Mouse (Mus musculus) heart, embryonic 11.5 days (tissue): ENCODE measurements at regions not wholly inside any gene's neighbourhood (a gene's known extent, or its start where the extent isn't known, plus 50 kb on each side); places are given as distances from the start of the nearest gene placed in this dataset.

Experiments
- ATAC-seq: fragments of 200-750 bp; cut with Nextera tagmentation; replicated peaks from 2 replicates; pipeline ENCODE4 v1.8.0; 2017; ENCODE audit warnings: moderate library complexity; ENCODE audit not compliant: insufficient number of reproducible peaks, low FRiP score, low TSS enrichment
- H3K27ac ChIP-seq: fragments of 300-500 bp; sonication (generic); 2 replicates; pipeline ENCODE4 v1.5.1; 2014; ENCODE audit warnings: mild to moderate bottlenecking, low read depth, low read length
- H3K27me3 ChIP-seq: fragments of 300-500 bp; sonication (generic); 2 replicates; pipeline ENCODE4 v1.6.1; 2014; ENCODE audit warnings: mild to moderate bottlenecking, low read length, mixed read lengths; ENCODE audit not compliant: control insufficient read depth, insufficient read depth
- H3K36me3 ChIP-seq: fragments of 300-500 bp; sonication (generic); 2 replicates; pipeline ENCODE4 v1.6.1; 2014; ENCODE audit warnings: mild to moderate bottlenecking, low read length, moderate library complexity, mixed read lengths; ENCODE audit not compliant: control insufficient read depth, insufficient read depth
- H3K4me1 ChIP-seq: fragments of 300-500 bp; sonication (generic); 2 replicates; pipeline ENCODE4 v1.6.1; 2014; ENCODE audit warnings: low read length; ENCODE audit not compliant: control insufficient read depth, insufficient read depth
- H3K4me2 ChIP-seq: fragments of 300-500 bp; sonication (generic); 2 replicates; pipeline ENCODE4 v1.6.1; 2014; ENCODE audit warnings: mild to moderate bottlenecking, moderate library complexity
- H3K4me3 ChIP-seq: fragments of 300-500 bp; sonication (generic); 2 replicates; pipeline ENCODE4 v1.5.1; 2014; ENCODE audit warnings: low read depth, low read length
- H3K9ac ChIP-seq: fragments of 300-500 bp; sonication (generic); 2 replicates; pipeline ENCODE4 v1.6.1; 2014; ENCODE audit warnings: mild to moderate bottlenecking, low read depth, low read length, moderate library complexity
- H3K9me3 ChIP-seq: fragments of 300-500 bp; sonication (generic); replicated peaks from 2 replicates; pipeline ENCODE4 v1.6.1; 2016; ENCODE audit warnings: low read length; ENCODE audit not compliant: control insufficient read depth
- WGBS: fragments of 180-500 bp; shearing (Covaris S2); extraction: QIAGEN DNeasy Blood & Tissue Kit; methylation state at CpG from one replicate; pipeline ENCODE4 v1.1.7; 2014; ENCODE audit not compliant: insufficient replicate concordance; 5-methylcytosine and 5-hydroxymethylcytosine counted together

- Histone ChIP-seq H3K4me3 (no peak overlapping the region), H3K9ac (no peak overlapping the region), H3K4me2 (no peak overlapping the region), H3K27ac (no peak overlapping the region), H3K9me3 (no peaks in the 10 kb centered on the region), H3K36me3 (no peaks in the 10 kb centered on the region), H3K27me3 (no peaks in the 10 kb centered on the region), H3K4me1 (no peaks in the 10 kb centered on the region)
- ATAC-seq = no peak
- 77% methylated on average over 2 of the region's 2 CpGs for WGBS
Measured at GRCm38 (mm10) chr3:114627103-114627502, 276.8 kb upstream of the Olfm3 start.

- no peaks in the 10 kb centered on the region for H3K27me3 ChIP-seq
- 78% methylated on average over 2 of the region's 2 CpGs for WGBS
- ATAC-seq = no peak
Measured at GRCm38 (mm10) chr3:114635362-114635761, 268.5 kb upstream of the Olfm3 start.

GRCm38 (mm10) chr3:114647957-114648356, 255.9 kb upstream of the Olfm3 start:
- H3K4me1 ChIP-seq = no peaks in the 10 kb centered on the region
- no peaks in the 10 kb centered on the region for H3K9me3 ChIP-seq
- no peak overlapping the region for H3K4me3 ChIP-seq
- H3K27me3 ChIP-seq = no peaks in the 10 kb centered on the region
- no peak overlapping the region for H3K9ac ChIP-seq
- no peak overlapping the region for H3K27ac ChIP-seq
- 71% methylated on average over 3 of the region's 3 CpGs for WGBS
- H3K36me3 ChIP-seq = no peaks in the 10 kb centered on the region
- no peak for ATAC-seq
- no peak overlapping the region for H3K4me2 ChIP-seq

More at GRCm38 (mm10) chr3:114635362-114635761, 268.5 kb upstream of the Olfm3 start:
- Histone ChIP-seq H3K27ac (no peak overlapping the region), H3K9me3 (no peaks in the 10 kb centered on the region), H3K9ac (no peak overlapping the region), H3K4me3 (no peak overlapping the region), H3K4me2 (no peak overlapping the region), H3K4me1 (no peaks in the 10 kb centered on the region), H3K36me3 (no peaks in the 10 kb centered on the region)

- WGBS = 60% methylated on average over 2 of the region's 2 CpGs
- Histone ChIP-seq H3K9ac (no peak overlapping the region), H3K4me3 (no peak overlapping the region), H3K36me3 (no peaks in the 10 kb centered on the region), H3K27ac (no peak overlapping the region), H3K27me3 (no peaks in the 10 kb centered on the region), H3K4me2 (no peak overlapping the region), H3K9me3 (no peaks in the 10 kb centered on the region), H3K4me1 (no peaks in the 10 kb centered on the region)
- ATAC-seq = no peak
Measured at GRCm38 (mm10) chr3:114697946-114698345, 205.9 kb upstream of the Olfm3 start.

GRCm38 (mm10) chr3:114725131-114725530, 178.7 kb upstream of the Olfm3 start:
- no peak overlapping the region for H3K4me2 ChIP-seq
- no peak overlapping the region for H3K9ac ChIP-seq
- H3K4me1 ChIP-seq = no peaks in the 10 kb centered on the region
- ATAC-seq = no peak
- no peak overlapping the region for H3K27ac ChIP-seq
- H3K36me3 ChIP-seq = no peaks in the 10 kb centered on the region
- H3K9me3 ChIP-seq = no peaks in the 10 kb centered on the region
- H3K27me3 ChIP-seq = no peaks in the 10 kb centered on the region
- no peak overlapping the region for H3K4me3 ChIP-seq
- 93% methylated on average over 1 of the region's 1 CpGs for WGBS

GRCm38 (mm10) chr3:114736426-114736825, 167.5 kb upstream of the Olfm3 start:
- Histone ChIP-seq H3K9me3 (no peaks in the 10 kb centered on the region), H3K4me2 (no peak overlapping the region), H3K36me3 (no peaks in the 10 kb centered on the region), H3K4me3 (no peak overlapping the region), H3K4me1 (no peaks in the 10 kb centered on the region), H3K9ac (no peak overlapping the region), H3K27me3 (no peaks in the 10 kb centered on the region), H3K27ac (no peak overlapping the region)
- 74% methylated on average over 2 of the region's 2 CpGs for WGBS
- ATAC-seq = no peak

GRCm38 (mm10) chr3:114744206-114744605, 159.7 kb upstream of the Olfm3 start:
- no peaks in the 10 kb centered on the region for H3K27me3 ChIP-seq
- H3K36me3 ChIP-seq = no peaks in the 10 kb centered on the region
- no peak overlapping the region for H3K9ac ChIP-seq
- WGBS = 76% methylated on average over 1 of the region's 1 CpGs
- no peaks in the 10 kb centered on the region for H3K4me1 ChIP-seq
- H3K4me3 ChIP-seq = no peak overlapping the region
- H3K27ac ChIP-seq = no peak overlapping the region
- no peak for ATAC-seq
- no peak overlapping the region for H3K4me2 ChIP-seq
- no peaks in the 10 kb centered on the region for H3K9me3 ChIP-seq

- ATAC-seq = no peak
- no peaks in the 10 kb centered on the region for H3K4me1 ChIP-seq
- no peak overlapping the region for H3K4me2 ChIP-seq
- H3K27me3 ChIP-seq = no peaks in the 10 kb centered on the region
- H3K27ac ChIP-seq = no peak overlapping the region
- H3K9ac ChIP-seq = no peak overlapping the region
- H3K9me3 ChIP-seq = no peaks in the 10 kb centered on the region
- H3K4me3 ChIP-seq = no peak overlapping the region
- no peaks in the 10 kb centered on the region for H3K36me3 ChIP-seq
Measured at GRCm38 (mm10) chr3:114745131-114745530, 158.7 kb upstream of the Olfm3 start.

- no peaks in the 10 kb centered on the region for H3K36me3 ChIP-seq
- H3K4me2 ChIP-seq = no peak overlapping the region
- no peak overlapping the region for H3K27ac ChIP-seq
Measured at GRCm38 (mm10) chr3:114757313-114757712, 146.6 kb upstream of the Olfm3 start.

More at GRCm38 (mm10) chr3:114757313-114757712, 146.6 kb upstream of the Olfm3 start:
- WGBS = 76% methylated on average over 4 of the region's 4 CpGs
- H3K9ac ChIP-seq = no peak overlapping the region
- H3K27me3 ChIP-seq = no peaks in the 10 kb centered on the region
- H3K4me1 ChIP-seq = no peaks in the 10 kb centered on the region
- H3K9me3 ChIP-seq = no peaks in the 10 kb centered on the region
- H3K4me3 ChIP-seq = no peak overlapping the region
- ATAC-seq = no peak
